ENCODE assay signal across 18 mouse cellular contexts in genomic region chr10:50190276-50190675, GRCm38 (mm10).
"Had no signal": no experiment of that assay in that cellular context is flagged by ENCODE, and none has a peak within 500 bp of the region (broad histone marks: within the 10 kb centered on the region; RNA-seq: fewer than 3 reads in every experiment).

No protein-coding gene starts in this region.

- DNase-seq: kidney, postnatal 36 days; layer of hippocampus, adult 9-11 months; layer of hippocampus, postnatal 36 days; liver; liver, embryonic 13.5 days; liver, postnatal 0 days; lung, postnatal 14 days; right cerebral cortex, postnatal 14 days; thymus, adult 2 months; thymus, postnatal 25 days had no signal

- ATAC-seq: liver, postnatal 0 days; midbrain, embryonic 15.5 days had no signal

- H3K27ac ChIP-seq: kidney, postnatal 0 days; limb, embryonic 12.5 days; liver, embryonic 13.5 days; lung, embryonic 15.5 days; macrophage; midbrain, embryonic 15.5 days; stomach, embryonic 15.5 days had no signal

- H3K36me3 ChIP-seq: limb, embryonic 12.5 days; liver, embryonic 13.5 days; lung, embryonic 15.5 days; midbrain, embryonic 15.5 days; stomach, embryonic 15.5 days had no signal

- H3K4me2 ChIP-seq: limb, embryonic 12.5 days; liver, embryonic 13.5 days; lung, embryonic 15.5 days; midbrain, embryonic 11.5 days; midbrain, embryonic 15.5 days; stomach, embryonic 15.5 days had no signal

- H3K4me1 ChIP-seq: limb, embryonic 12.5 days; liver, embryonic 13.5 days; lung, embryonic 15.5 days; megakaryocyte, embryonic 14.5 days; midbrain, embryonic 15.5 days; stomach, embryonic 15.5 days had no signal

- H3K9ac ChIP-seq: limb, embryonic 12.5 days; liver, embryonic 13.5 days; liver, postnatal 0 days; lung, embryonic 15.5 days; midbrain, embryonic 15.5 days; stomach, embryonic 15.5 days had no signal

- H3K9me3 ChIP-seq: limb, embryonic 12.5 days; liver, embryonic 13.5 days; lung, embryonic 15.5 days; megakaryocyte, embryonic 14.5 days; midbrain, embryonic 15.5 days; stomach, embryonic 15.5 days had no signal

- H3K27me3 ChIP-seq: limb, embryonic 12.5 days; liver, embryonic 13.5 days; lung, embryonic 15.5 days; megakaryocyte, embryonic 14.5 days; midbrain, embryonic 15.5 days; stomach, embryonic 15.5 days had no signal

- H3K4me3 ChIP-seq: limb, embryonic 12.5 days; liver, embryonic 13.5 days; lung, embryonic 15.5 days; megakaryocyte, embryonic 14.5 days; midbrain, embryonic 15.5 days; stomach, embryonic 15.5 days had no signal
